Mouse (Mus musculus): ENCODE results near the gene Larp1.

DNA sequence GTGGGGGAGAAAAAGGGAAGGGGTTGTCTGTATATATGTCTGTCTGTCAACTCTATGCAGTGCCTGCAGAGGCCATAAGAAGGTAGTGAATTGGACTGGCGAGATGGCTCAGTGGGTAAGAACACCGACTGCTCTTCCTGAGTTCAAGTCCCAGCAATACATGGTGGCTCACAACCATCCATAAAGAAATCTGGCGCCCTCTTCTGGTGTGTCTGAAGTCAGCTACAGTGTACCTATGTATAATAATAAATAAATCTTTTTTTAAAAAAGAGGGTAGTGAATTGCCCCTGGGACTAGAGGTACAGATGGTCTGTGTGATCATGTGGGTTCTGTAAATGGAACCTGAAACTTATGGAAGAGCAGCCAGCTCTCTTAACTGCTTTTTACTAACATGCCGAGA, 37.6 kb downstream of the Larp1 start:
- TF ChIP-seq GATA1 (IDR thresholded peaks at IDR 0.05; ENCODE audit: low read depth, low read length) (no peak), USF1 (IDR thresholded peaks at IDR 0.05; ENCODE audit: low read depth, low read length) (no peak), MAX (IDR thresholded peaks at IDR 0.05; ENCODE audit: low read length) (no peak), POLR2A (IDR thresholded peaks at IDR 0.05; ENCODE audit: control insufficient read depth in 1 of 2, insufficient read depth in 1 of 2, low read depth in 1 of 2, low read length in 2 of 2, poor library complexity in 1 of 2) (no peak), CTCF (IDR thresholded peaks at IDR 0.05 in 2 of 3, conservative IDR thresholded peaks at IDR 0.05 in 1 of 3; ENCODE audit: control insufficient read depth in 1 of 3, insufficient read depth in 1 of 3, low read depth in 2 of 3, low read length in 3 of 3, poor library complexity in 1 of 3, severe bottlenecking in 1 of 3) (peak in 2 of 3 experiments; percentile 6 to 18; a peak in 1 of 6 replicates), BHLHE40 (IDR thresholded peaks at IDR 0.05; ENCODE audit: borderline replicate concordance, low read depth, low read length) (no peak), NELFE (IDR thresholded peaks at IDR 0.05; ENCODE audit: low read depth, low read length) (no peak), ELF1 (IDR thresholded peaks at IDR 0.05; ENCODE audit: low read depth, low read length) (no peak), MYC (IDR thresholded peaks at IDR 0.05; ENCODE audit: low read depth, low read length) (no peak), KAT2A (conservative IDR thresholded peaks at IDR 0.05; ENCODE audit: low read depth, low read length) (no peak), EP300 (IDR thresholded peaks at IDR 0.05; ENCODE audit: low read depth in 1 of 2, low read length in 2 of 2) (no peak), JUND (IDR thresholded peaks at IDR 0.05; ENCODE audit: low read depth, low read length) (no peak), MAZ (IDR thresholded peaks at IDR 0.05; ENCODE audit: low read depth, low read length) (no peak)
